Mouse (Mus musculus): ENCODE measurements around the gene Nt5dc3.

DNA sequence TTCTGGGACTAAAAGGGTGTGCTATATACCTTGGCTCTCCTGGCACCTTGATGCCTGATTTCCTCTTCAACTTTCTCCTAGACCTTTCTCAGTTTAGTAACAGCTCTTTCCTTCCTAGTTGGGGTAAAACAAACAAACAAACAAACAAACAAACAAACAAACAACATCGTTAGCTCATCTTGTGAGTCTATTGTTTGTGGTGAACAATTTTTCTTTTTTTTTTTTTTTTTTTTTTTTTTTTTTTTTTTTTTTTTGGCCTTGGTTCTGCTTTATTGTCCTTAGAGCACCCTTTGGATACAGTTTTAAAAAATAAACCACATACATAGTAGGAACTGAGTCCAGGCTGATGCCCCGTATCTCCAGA is 47.3 kb upstream of the Nt5dc3 start:
- TF ChIP-seq POLR2A (IDR thresholded peaks at IDR 0.05; ENCODE audit: borderline replicate concordance, control insufficient read depth, low read depth, low read length) (no peak), CTCF (IDR thresholded peaks at IDR 0.05; ENCODE audit: control insufficient read depth, insufficient read depth, low read length) (no peak)
